Mouse (Mus musculus) myocyte (in vitro differentiated cells): ENCODE measurements at regions not wholly inside any gene's neighbourhood (a gene's known extent, or its start where the extent isn't known, plus 50 kb on each side); places are given as distances from the start of the nearest gene placed in this dataset.

Experiments
- H3K27me3 ChIP-seq: one replicate; pipeline ENCODE4 v1.6.1; 2011; ENCODE audit not compliant: control insufficient read depth, insufficient read depth, insufficient read length
- H3K36me3 ChIP-seq: one replicate; pipeline ENCODE4 v1.6.1; 2011; ENCODE audit not compliant: control insufficient read depth, insufficient read depth
- H3K4me2 ChIP-seq: one replicate; pipeline ENCODE4 v1.6.1; 2011; ENCODE audit warnings: low read depth, control low read depth
- H3K4me3 ChIP-seq: one replicate; pipeline ENCODE4 v1.5.1; 2011; ENCODE audit warnings: mild to moderate bottlenecking, control low read depth, moderate library complexity
- H3K79me2 ChIP-seq: one replicate; pipeline ENCODE4 v1.6.1; 2011; ENCODE audit not compliant: control insufficient read depth, insufficient read depth
- H3ac ChIP-seq: one replicate; pipeline ENCODE4 v1.6.1; 2011; ENCODE audit not compliant: control insufficient read depth, insufficient read length
- CEBPB ChIP-seq: IDR thresholded peaks from 2 replicates; pipeline ENCODE4 v1.6.1; 2011; ENCODE audit warnings: mild to moderate bottlenecking, moderate library complexity; ENCODE audit not compliant: poor library complexity, insufficient read depth, severe bottlenecking
- E2F4 ChIP-seq: IDR thresholded peaks from one replicate; pipeline ENCODE4 v1.6.1; 2011; ENCODE audit warnings: mild to moderate bottlenecking, control low read depth, moderate library complexity; ENCODE audit not compliant: insufficient read depth
- MAX ChIP-seq: IDR thresholded peaks from one replicate; pipeline ENCODE4 v1.6.1; 2011; ENCODE audit warnings: low read depth, mild to moderate bottlenecking, control low read depth
- MYOD1 ChIP-seq, 3 experiments: IDR thresholded peaks; one replicate each; pipeline ENCODE4 v1.6.1; 2011; ENCODE audit warnings: control low read depth in 2 of 3, low read depth in 2 of 3, mild to moderate bottlenecking in 2 of 3, moderate library complexity in 1 of 3; ENCODE audit not compliant: insufficient read length in 2 of 3, control insufficient read depth in 1 of 3
- MYOG ChIP-seq, 3 experiments: IDR thresholded peaks; one replicate each; pipeline ENCODE4 v1.6.1; 2011; ENCODE audit warnings: control low read depth in 2 of 3, low read depth in 2 of 3, mild to moderate bottlenecking in 2 of 3; ENCODE audit not compliant: insufficient read length in 2 of 3, control insufficient read depth in 1 of 3, insufficient read depth in 1 of 3
- POLR2A ChIP-seq: IDR thresholded peaks from one replicate; pipeline ENCODE4 v1.6.1; 2011; ENCODE audit warnings: low read depth, mild to moderate bottlenecking, control low read depth, moderate library complexity; ENCODE audit not compliant: insufficient read length
- POLR2AphosphoS2 ChIP-seq: IDR thresholded peaks from one replicate; pipeline ENCODE4 v1.6.1; 2011; ENCODE audit warnings: low read depth, control low read depth; ENCODE audit not compliant: insufficient read length
- REST ChIP-seq: IDR thresholded peaks from one replicate; pipeline ENCODE4 v1.6.1; 2011; ENCODE audit warnings: mild to moderate bottlenecking, control low read depth, moderate library complexity; ENCODE audit not compliant: insufficient read depth, insufficient read length
- SRF ChIP-seq: IDR thresholded peaks from one replicate; pipeline ENCODE4 v1.6.1; 2011; ENCODE audit warnings: low read depth; ENCODE audit not compliant: control insufficient read depth, insufficient read length
- TCF12 ChIP-seq: IDR thresholded peaks from one replicate; pipeline ENCODE4 v1.6.1; 2011; ENCODE audit warnings: mild to moderate bottlenecking, control low read depth; ENCODE audit not compliant: poor library complexity, insufficient read depth, severe bottlenecking
- TCF3 ChIP-seq: IDR thresholded peaks from one replicate; pipeline ENCODE4 v1.6.1; 2011; ENCODE audit warnings: low read depth, control low read depth; ENCODE audit not compliant: insufficient read length
- USF1 ChIP-seq: IDR thresholded peaks from one replicate; pipeline ENCODE4 v1.6.1; 2011; ENCODE audit warnings: low read depth, mild to moderate bottlenecking, control low read depth, moderate library complexity

GRCm38 (mm10) chr13:47336865-47337441 lies 214.5 kb downstream of the Rnf144b start:
- Histone ChIP-seq H3K36me3 (no peaks in the 10 kb centered on the region), H3K79me2 (no peaks in the 10 kb centered on the region), H3K4me2 (peak overlapping the region; percentile 73), H3K4me3 (no peak overlapping the region), H3ac (no peak overlapping the region), H3K27me3 (no peaks in the 10 kb centered on the region)
- TF ChIP-seq POLR2AphosphoS2 = no peak
- TF ChIP-seq SRF = no peak
- no peak for TF ChIP-seq MAX
- TF ChIP-seq E2F4 = no peak
- peak; percentile 54 to 92 (median 84) for TF ChIP-seq MYOG (IDR thresholded peaks at IDR 0.05; ENCODE audit: control insufficient read depth in 1 of 3, insufficient read depth in 1 of 3, insufficient read length in 2 of 3, low read depth in 2 of 3)
- no peak for TF ChIP-seq POLR2A
- TF ChIP-seq REST = no peak
- TF ChIP-seq TCF12 = peak; percentile 55
- peak; percentile 79 for TF ChIP-seq TCF3
- no peak for TF ChIP-seq USF1
- TF ChIP-seq CEBPB = no peak
- TF ChIP-seq MYOD1 (IDR thresholded peaks at IDR 0.05; ENCODE audit: control insufficient read depth in 1 of 3, insufficient read length in 2 of 3, low read depth in 2 of 3) = peak in 2 of 3 experiments; percentile 86 to 98

- no peak for TF ChIP-seq USF1
- TF ChIP-seq MAX = no peak
- TF ChIP-seq E2F4 = no peak
- no peak for TF ChIP-seq SRF
- no peak for TF ChIP-seq CEBPB
- no peak for TF ChIP-seq TCF3
- no peak for TF ChIP-seq POLR2A
- TF ChIP-seq POLR2AphosphoS2 = no peak
- no peak for TF ChIP-seq MYOG (IDR thresholded peaks at IDR 0.05; ENCODE audit: control insufficient read depth in 1 of 3, insufficient read depth in 1 of 3, insufficient read length in 2 of 3, low read depth in 2 of 3)
- no peak for TF ChIP-seq TCF12
- no peak for TF ChIP-seq REST
- no peak for TF ChIP-seq MYOD1 (IDR thresholded peaks at IDR 0.05; ENCODE audit: control insufficient read depth in 1 of 3, insufficient read length in 2 of 3, low read depth in 2 of 3)
- H3K4me2 ChIP-seq = no peak overlapping the region
- no peak overlapping the region for H3ac ChIP-seq
Measured at GRCm38 (mm10) chr13:47339411-47339810, 217.0 kb downstream of the Rnf144b start.

DNA sequence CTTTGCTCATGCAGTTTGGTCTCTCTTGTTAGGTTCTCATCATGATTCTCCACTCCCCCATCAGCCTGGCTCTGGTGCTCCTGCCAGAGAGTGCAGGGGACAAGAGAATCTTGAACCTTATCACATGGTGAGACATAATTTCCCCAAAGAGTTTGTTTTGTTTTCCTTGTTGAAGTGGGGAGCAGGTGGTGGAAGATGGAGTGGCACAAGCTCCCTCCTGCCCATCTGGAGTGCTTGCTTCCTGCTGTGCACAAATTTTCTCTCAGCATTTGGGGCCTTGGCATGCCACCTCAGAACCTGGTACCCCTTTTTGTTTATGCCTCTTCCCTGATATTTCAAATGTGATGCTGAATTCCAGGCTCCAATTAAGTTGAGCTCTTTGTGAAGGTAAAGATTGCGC lies 219.9 kb downstream of the Rnf144b start:
- no peak overlapping the region for H3K4me3 ChIP-seq
- TF ChIP-seq E2F4 (no peak), CEBPB (no peak), MYOD1 (IDR thresholded peaks at IDR 0.05; ENCODE audit: control insufficient read depth in 1 of 3, insufficient read length in 2 of 3, low read depth in 2 of 3) (no peak), TCF12 (no peak)
- no peak overlapping the region for H3K4me2 ChIP-seq
- H3K36me3 ChIP-seq = no peaks in the 10 kb centered on the region
- no peak overlapping the region for H3ac ChIP-seq
- no peaks in the 10 kb centered on the region for H3K79me2 ChIP-seq
- no peaks in the 10 kb centered on the region for H3K27me3 ChIP-seq

More at GRCm38 (mm10) chr13:47339411-47339810, 217.0 kb downstream of the Rnf144b start:
- H3K79me2 ChIP-seq = no peaks in the 10 kb centered on the region
- H3K27me3 ChIP-seq = no peaks in the 10 kb centered on the region
- no peak overlapping the region for H3K4me3 ChIP-seq
- no peaks in the 10 kb centered on the region for H3K36me3 ChIP-seq

- TF ChIP-seq SRF (no peak), POLR2AphosphoS2 (no peak), TCF12 (no peak), TCF3 (no peak)
- no peaks in the 10 kb centered on the region for H3K36me3 ChIP-seq
Measured at GRCm38 (mm10) chr13:47345576-47345975, 223.1 kb downstream of the Rnf144b start.

GRCm38 (mm10) chr13:47347835-47348234 lies 225.4 kb downstream of the Rnf144b start:
- Histone ChIP-seq H3K27me3 (no peaks in the 10 kb centered on the region), H3K36me3 (no peaks in the 10 kb centered on the region)
- TF ChIP-seq CEBPB (no peak), REST (no peak), MYOD1 (IDR thresholded peaks at IDR 0.05; ENCODE audit: control insufficient read depth in 1 of 3, insufficient read length in 2 of 3, low read depth in 2 of 3) (no peak), SRF (no peak), MAX (no peak), POLR2A (no peak), MYOG (IDR thresholded peaks at IDR 0.05; ENCODE audit: control insufficient read depth in 1 of 3, insufficient read depth in 1 of 3, insufficient read length in 2 of 3, low read depth in 2 of 3) (no peak), TCF12 (no peak), TCF3 (no peak), E2F4 (no peak), POLR2AphosphoS2 (no peak), USF1 (no peak)

More at GRCm38 (mm10) chr13:47345576-47345975, 223.1 kb downstream of the Rnf144b start:
- Histone ChIP-seq H3K79me2 (no peaks in the 10 kb centered on the region), H3ac (no peak overlapping the region), H3K27me3 (no peaks in the 10 kb centered on the region), H3K4me2 (no peak overlapping the region), H3K4me3 (no peak overlapping the region)

More at GRCm38 (mm10) chr13:47347835-47348234, 225.4 kb downstream of the Rnf144b start:
- no peaks in the 10 kb centered on the region for H3K79me2 ChIP-seq
- no peak overlapping the region for H3ac ChIP-seq
- no peak overlapping the region for H3K4me2 ChIP-seq
- no peak overlapping the region for H3K4me3 ChIP-seq
